Mouse (Mus musculus) testis, postnatal 14 days (tissue): ENCODE results near the gene Zfp664.

ENCODE experiments used
- DNase-seq: peaks from one replicate; pipeline ENCODE4 v3.0.0; 2021; ENCODE audit warnings: low spot score

Gene Zfp664

GRCm38 (mm10) chr5:124929425-124930054 lies 67.0 kb downstream of the Zfp664 start:
- DNase-seq, result no peak

GRCm38 (mm10) chr5:124930055-124930439 lies 67.6 kb downstream of the Zfp664 start:
- DNase-seq, result no peak

- DNase-seq, result no peak
Measured at GRCm38 (mm10) chr5:124930603-124931002, 68.1 kb downstream of the Zfp664 start.

DNA sequence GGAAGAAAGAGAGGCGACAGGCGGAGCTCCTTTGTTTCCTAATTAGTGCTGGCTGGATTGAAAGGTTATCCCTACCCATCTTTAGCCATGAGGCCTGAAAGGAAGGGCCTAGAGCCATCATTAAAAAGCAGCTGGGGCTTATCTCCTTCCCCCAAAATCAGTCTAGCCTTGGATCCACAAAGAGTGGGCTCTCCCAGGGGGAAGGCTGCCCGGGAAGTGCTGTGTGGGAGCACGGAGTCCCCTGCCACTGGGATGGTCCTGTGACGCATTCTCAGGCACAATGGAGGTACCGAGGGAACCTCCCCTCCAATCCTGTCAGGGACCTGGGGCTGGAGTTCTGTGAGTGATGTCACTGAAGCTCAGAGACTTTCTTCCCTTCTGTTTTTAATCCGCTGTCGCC lies 68.6 kb downstream of the Zfp664 start:
- DNase-seq, result no peak

GRCm38 (mm10) chr5:124934558-124934957 lies 72.1 kb downstream of the Zfp664 start:
- no peak for DNase-seq

GRCm38 (mm10) chr5:124943181-124943792 lies 80.8 kb downstream of the Zfp664 start:
- DNase-seq, result no peak

- no peak for DNase-seq
Measured at GRCm38 (mm10) chr5:124943793-124944383, 81.4 kb downstream of the Zfp664 start.

GRCm38 (mm10) chr5:124944384-124944783 lies 81.9 kb downstream of the Zfp664 start:
- no peak for DNase-seq

GRCm38 (mm10) chr5:124945046-124945445 lies 82.6 kb downstream of the Zfp664 start:
- no peak for DNase-seq

GRCm38 (mm10) chr5:124950623-124951278 lies 88.3 kb downstream of the Zfp664 start:
- no peak for DNase-seq

DNA sequence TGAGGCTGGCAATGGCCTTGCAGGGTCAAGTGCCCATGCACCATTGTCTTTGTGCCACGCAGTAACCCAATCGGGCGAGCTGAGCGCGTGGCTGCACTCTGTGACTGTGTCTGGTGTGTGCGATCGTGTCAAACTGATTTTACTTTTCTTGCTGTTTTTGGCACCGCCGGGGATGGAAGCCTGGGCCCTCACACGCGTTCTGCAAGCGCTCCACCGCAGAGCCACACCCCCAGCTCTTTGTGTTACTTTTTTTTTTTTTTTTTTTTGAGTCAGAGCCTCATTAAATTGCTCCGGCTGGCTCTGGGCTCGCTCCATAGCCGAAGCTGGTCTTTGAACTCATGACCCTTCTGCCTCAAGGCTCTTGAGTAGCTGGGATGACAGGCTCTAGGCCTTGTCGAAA lies 88.8 kb downstream of the Zfp664 start:
- DNase-seq, result no peak
